Mouse (Mus musculus) liver, embryonic 12.5 days (tissue): ENCODE results near the gene Gpc1. TPM values are rescaled to one million over a fixed set of nuclear protein-coding genes. Genes with fewer than 3 reads are reported as not detected.

Source experiments
- ATAC-seq: fragments of 200-750 bp; cut with Nextera tagmentation; 2 replicates; pipeline ENCODE4 v1.8.0; 2017; ENCODE audit warnings: moderate number of reproducible peaks, mild to moderate bottlenecking, moderate library complexity
- H3K27ac ChIP-seq: fragments of 300-500 bp; sonication (generic); 2 replicates; pipeline ENCODE4 v1.5.1; 2016; ENCODE audit warnings: mild to moderate bottlenecking
- H3K27me3 ChIP-seq: fragments of 300-500 bp; sonication (generic); replicated peaks from 2 replicates; pipeline ENCODE4 v1.6.1; 2016; ENCODE audit warnings: mild to moderate bottlenecking, moderate library complexity
- H3K36me3 ChIP-seq: fragments of 300-500 bp; sonication (generic); 2 replicates; pipeline ENCODE4 v1.6.1; 2016; ENCODE audit warnings: mild to moderate bottlenecking, moderate library complexity
- H3K4me1 ChIP-seq: fragments of 300-500 bp; sonication (generic); 2 replicates; pipeline ENCODE4 v1.6.1; 2016
- H3K4me2 ChIP-seq: fragments of 300-500 bp; sonication (generic); 2 replicates; pipeline ENCODE4 v1.6.1; 2016; ENCODE audit warnings: mild to moderate bottlenecking, moderate library complexity
- H3K4me3 ChIP-seq: fragments of 300-500 bp; sonication (generic); 2 replicates; pipeline ENCODE4 v1.5.1; 2016; ENCODE audit warnings: mild to moderate bottlenecking, moderate library complexity
- H3K9ac ChIP-seq: fragments of 300-500 bp; sonication (generic); 2 replicates; pipeline ENCODE4 v1.6.1; 2016; ENCODE audit warnings: mild to moderate bottlenecking, moderate library complexity
- H3K9me3 ChIP-seq: fragments of 300-500 bp; sonication (generic); replicated peaks from 2 replicates; pipeline ENCODE4 v1.6.1; 2016; ENCODE audit warnings: mild to moderate bottlenecking, moderate library complexity
- WGBS: fragments of 180-500 bp; shearing (Covaris S2); methylation state at CpG from one replicate; pipeline ENCODE4 v1.1.7; 2016; ENCODE audit not compliant: insufficient replicate concordance; 5-methylcytosine and 5-hydroxymethylcytosine counted together
- polyA plus RNA-seq: library from polyadenylated mRNA; unstranded; fragments of >200 nt; fragmentation: Nextera tagmentation; extraction: Ambion mirVana; gene quantifications from 2 replicates; pipeline ENCODE4 v1.2.1, GENCODE M21; 2016

Gpc1 gene
- polyA plus RNA-seq, 1 experiment from 2014 or later, result 5.5 TPM

- no peaks in the 10 kb centered on the region for H3K27me3 ChIP-seq
- no peaks in the 10 kb centered on the region for H3K4me1 ChIP-seq
- ATAC-seq, result no peak
- H3K27ac ChIP-seq, result no peak overlapping the region
- 47% methylated on average over 5 of the region's 5 CpGs for WGBS
- no peaks in the 10 kb centered on the region for H3K36me3 ChIP-seq
- no peak overlapping the region for H3K4me3 ChIP-seq
- no peak overlapping the region for H3K4me2 ChIP-seq
- H3K9me3 ChIP-seq, result 0 out of 2 replicates have a peak, but pooled peaks cover 3% of the 10 kb centered on the region
- no peak overlapping the region for H3K9ac ChIP-seq
These were observed 26.3 kb upstream of the Gpc1 start for GRCm38 (mm10) chr1:92805181-92805580.

- Histone ChIP-seq H3K27ac (no peak overlapping the region), H3K36me3 (no peaks in the 10 kb centered on the region), H3K4me3 (no peak overlapping the region), H3K9ac (no peak overlapping the region), H3K4me2 (no peak overlapping the region), H3K27me3 (no peaks in the 10 kb centered on the region), H3K9me3 (0 out of 2 replicates have a peak, but pooled peaks cover 3% of the 10 kb centered on the region), H3K4me1 (no peaks in the 10 kb centered on the region)
- no peak for ATAC-seq
- 44% methylated on average over 2 of the region's 2 CpGs for WGBS
These were observed 25.6 kb upstream of the Gpc1 start for GRCm38 (mm10) chr1:92805836-92806235.

GRCm38 (mm10) chr1:92806720-92807119 is 24.7 kb upstream of the Gpc1 start:
- H3K27me3 ChIP-seq, result no peaks in the 10 kb centered on the region
- no peaks in the 10 kb centered on the region for H3K36me3 ChIP-seq
- no peak overlapping the region for H3K4me3 ChIP-seq
- H3K4me2 ChIP-seq, result no peak overlapping the region
- 0 out of 2 replicates have a peak, but pooled peaks cover 3% of the 10 kb centered on the region for H3K9me3 ChIP-seq
- H3K27ac ChIP-seq, result no peak overlapping the region
- no peak for ATAC-seq
- 61% methylated on average over 3 of the region's 3 CpGs for WGBS
- no peaks in the 10 kb centered on the region for H3K4me1 ChIP-seq
- no peak overlapping the region for H3K9ac ChIP-seq

GRCm38 (mm10) chr1:92809621-92810020 is 21.8 kb upstream of the Gpc1 start:
- Histone ChIP-seq H3K9ac (no peak overlapping the region), H3K9me3 (0 out of 2 replicates have a peak, but pooled peaks cover 3% of the 10 kb centered on the region), H3K4me3 (no peak overlapping the region), H3K4me1 (no peaks in the 10 kb centered on the region), H3K27me3 (no peaks in the 10 kb centered on the region), H3K4me2 (no peak overlapping the region), H3K27ac (no peak overlapping the region), H3K36me3 (no peaks in the 10 kb centered on the region)
- 59% methylated on average over 4 of the region's 4 CpGs for WGBS
- ATAC-seq, result no peak

GRCm38 (mm10) chr1:92814319-92814718 is 17.1 kb upstream of the Gpc1 start:
- Histone ChIP-seq H3K4me1 (no peaks in the 10 kb centered on the region), H3K27ac (no peak overlapping the region), H3K9me3 (0 out of 2 replicates have a peak, but pooled peaks cover 3% of the 10 kb centered on the region), H3K9ac (no peak overlapping the region), H3K4me2 (no peak overlapping the region), H3K27me3 (no peaks in the 10 kb centered on the region), H3K36me3 (no peaks in the 10 kb centered on the region), H3K4me3 (no peak overlapping the region)
- no peak for ATAC-seq
- WGBS, result 58% methylated on average over 5 of the region's 5 CpGs

GRCm38 (mm10) chr1:92815100-92815499 is 16.3 kb upstream of the Gpc1 start:
- WGBS, result 75% methylated on average over 9 of the region's 9 CpGs
- no peak for ATAC-seq
- H3K27me3 ChIP-seq, result no peaks in the 10 kb centered on the region

GRCm38 (mm10) chr1:92815756-92816294 is 15.6 kb upstream of the Gpc1 start:
- 43% methylated on average over 5 of the region's 5 CpGs for WGBS
- Histone ChIP-seq H3K4me1 (no peaks in the 10 kb centered on the region), H3K36me3 (no peaks in the 10 kb centered on the region), H3K9me3 (no peaks in the 10 kb centered on the region), H3K4me3 (no peak overlapping the region), H3K27ac (no peak overlapping the region), H3K4me2 (no peak overlapping the region), H3K27me3 (no peaks in the 10 kb centered on the region), H3K9ac (no peak overlapping the region)
- no peak for ATAC-seq

More at GRCm38 (mm10) chr1:92815100-92815499, 16.3 kb upstream of the Gpc1 start:
- Histone ChIP-seq H3K4me3 (no peak overlapping the region), H3K9me3 (no peaks in the 10 kb centered on the region), H3K4me2 (no peak overlapping the region), H3K9ac (no peak overlapping the region), H3K4me1 (no peaks in the 10 kb centered on the region), H3K36me3 (no peaks in the 10 kb centered on the region), H3K27ac (no peak overlapping the region)

GRCm38 (mm10) chr1:92830626-92831187 is 738 bp upstream of the Gpc1 start:
- no peak for ATAC-seq
- H3K4me2 ChIP-seq, result peak overlapping the region; percentile 72
- H3K27me3 ChIP-seq, result peaks cover 80% of the 10 kb centered on the region
- no peak overlapping the region for H3K27ac ChIP-seq
- H3K36me3 ChIP-seq, result no peaks in the 10 kb centered on the region
- no peak overlapping the region for H3K9ac ChIP-seq
- 10% methylated on average over 13 of the region's 13 CpGs for WGBS
- peaks cover 14% of the 10 kb centered on the region for H3K4me1 ChIP-seq
- H3K4me3 ChIP-seq, result peak overlapping the region; percentile 55
- H3K9me3 ChIP-seq, result no peaks in the 10 kb centered on the region

GRCm38 (mm10) chr1:92832011-92833010 is 866 bp downstream of the Gpc1 start:
- 3% methylated on average over 58 of the region's 62 CpGs for WGBS
- Histone ChIP-seq H3K9me3 (no peaks in the 10 kb centered on the region), H3K36me3 (no peaks in the 10 kb centered on the region), H3K9ac (peak overlapping the region; percentile 40), H3K4me2 (peak overlapping the region; percentile 72), H3K4me3 (peak overlapping the region; percentile 55), H3K27me3 (peaks cover 74% of the 10 kb centered on the region), H3K27ac (no peak overlapping the region), H3K4me1 (peaks cover 14% of the 10 kb centered on the region)
- ATAC-seq, result no peak

- Histone ChIP-seq H3K9me3 (no peaks in the 10 kb centered on the region), H3K27ac (no peak overlapping the region), H3K36me3 (no peaks in the 10 kb centered on the region), H3K4me3 (no peak overlapping the region), H3K4me2 (no peak overlapping the region), H3K4me1 (peaks cover 14% of the 10 kb centered on the region), H3K9ac (no peak overlapping the region), H3K27me3 (peaks cover 59% of the 10 kb centered on the region)
- WGBS, result 40% methylated on average over 7 of the region's 7 CpGs
- ATAC-seq, result no peak
These were observed 2.7 kb downstream of the Gpc1 start for GRCm38 (mm10) chr1:92833987-92834706.

- ATAC-seq, result no peak
- H3K36me3 ChIP-seq, result no peaks in the 10 kb centered on the region
- H3K9ac ChIP-seq, result no peak overlapping the region
- H3K27me3 ChIP-seq, result peaks cover 18% of the 10 kb centered on the region
- no peak overlapping the region for H3K4me2 ChIP-seq
- H3K9me3 ChIP-seq, result no peaks in the 10 kb centered on the region
- H3K4me1 ChIP-seq, result no peaks in the 10 kb centered on the region
- WGBS, result 68% methylated on average over 14 of the region's 14 CpGs
- H3K27ac ChIP-seq, result no peak overlapping the region
- H3K4me3 ChIP-seq, result no peak overlapping the region
These were observed 6.7 kb downstream of the Gpc1 start for GRCm38 (mm10) chr1:92837931-92838833.
